Mouse (Mus musculus): ENCODE data around the gene Stat1. TPM values are rescaled to one million over a fixed set of nuclear protein-coding genes. Genes with fewer than 3 reads are reported as not detected.

Stat1 gene
- total RNA-seq, 2 experiments from 2014 or later: 21.1 to 22.6 TPM

- no peak for DNase-seq
Observed at GRCm38 (mm10) chr1:52163707-52164457, 44.6 kb downstream of the Stat1 start.

DNA sequence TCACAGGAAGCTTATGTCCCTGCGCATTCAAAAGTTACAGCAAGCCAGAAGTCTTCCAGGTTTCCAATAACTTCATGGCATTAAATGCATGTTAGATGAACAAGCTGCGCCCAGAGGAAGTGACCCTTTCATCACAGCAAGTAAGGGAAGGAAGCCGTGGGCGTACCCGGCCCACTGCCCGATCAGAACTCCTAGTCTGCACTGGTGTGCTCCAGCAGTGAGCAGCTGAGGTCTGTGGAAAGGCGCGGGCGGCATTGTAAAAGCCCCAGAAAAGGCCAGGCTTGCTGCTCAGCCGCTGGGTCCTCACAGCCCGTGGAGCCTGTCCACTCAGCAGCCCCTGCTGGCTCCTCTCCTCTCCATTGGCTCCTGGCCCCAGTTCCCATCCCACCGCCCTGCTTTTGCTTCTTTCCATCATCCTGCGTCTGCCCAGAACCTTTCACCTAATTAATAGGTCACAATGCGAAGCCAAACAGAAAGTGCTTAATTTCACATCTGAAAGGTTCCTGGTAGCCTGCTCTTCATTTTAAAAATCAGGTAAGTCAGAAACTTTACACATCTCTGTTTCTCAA is 47.5 kb downstream of the Stat1 start:
- DNase-seq: peak; percentile 55

GRCm38 (mm10) chr1:52170057-52170456 is 50.8 kb downstream of the Stat1 start:
- DNase-seq: peak; percentile 51

GRCm38 (mm10) chr1:52170747-52171146 is 51.5 kb downstream of the Stat1 start:
- no peak for DNase-seq

GRCm38 (mm10) chr1:52171271-52171670 is 52.0 kb downstream of the Stat1 start:
- no peak for DNase-seq

DNA sequence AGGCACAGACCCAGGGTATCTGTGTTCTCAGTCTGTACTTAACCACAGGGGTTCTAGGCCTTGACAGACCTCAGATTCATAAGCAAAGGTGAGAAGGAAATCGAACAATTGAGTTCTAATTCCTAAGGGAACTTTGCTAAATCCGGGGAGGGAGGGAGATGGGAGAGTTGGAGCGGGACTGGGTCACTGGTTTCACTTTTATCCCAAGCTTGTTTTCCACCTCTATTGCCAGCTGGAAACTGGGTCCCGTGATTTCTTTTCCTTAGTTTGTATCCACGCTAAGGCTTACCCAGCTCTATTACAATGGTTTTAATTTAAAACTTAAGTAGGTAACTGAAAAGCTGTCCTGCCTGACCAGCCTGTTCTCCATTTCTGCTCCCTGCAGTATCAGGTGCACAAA is 56.1 kb downstream of the Stat1 start:
- DNase-seq: no peak

DNA sequence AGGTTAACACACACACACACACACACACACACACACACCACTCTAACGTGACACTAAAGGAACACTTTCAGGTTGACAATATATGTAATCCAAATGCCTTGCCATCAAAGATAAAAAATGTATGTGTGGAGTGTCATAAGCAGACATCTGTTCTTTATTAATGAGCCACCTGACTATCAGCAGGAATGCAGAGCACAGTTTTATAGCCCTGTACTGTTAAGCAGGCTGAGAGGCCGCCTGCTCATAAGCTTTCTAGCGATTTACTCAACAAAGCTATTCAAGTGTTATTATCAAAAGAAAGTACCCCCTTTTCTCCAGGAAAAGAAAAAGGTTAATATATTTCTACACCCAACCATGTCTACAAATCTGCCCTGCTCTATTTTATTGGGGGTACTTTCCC is 56.7 kb downstream of the Stat1 start:
- DNase-seq: no peak

GRCm38 (mm10) chr1:52176999-52177398 is 57.8 kb downstream of the Stat1 start:
- no peak for DNase-seq

DNA sequence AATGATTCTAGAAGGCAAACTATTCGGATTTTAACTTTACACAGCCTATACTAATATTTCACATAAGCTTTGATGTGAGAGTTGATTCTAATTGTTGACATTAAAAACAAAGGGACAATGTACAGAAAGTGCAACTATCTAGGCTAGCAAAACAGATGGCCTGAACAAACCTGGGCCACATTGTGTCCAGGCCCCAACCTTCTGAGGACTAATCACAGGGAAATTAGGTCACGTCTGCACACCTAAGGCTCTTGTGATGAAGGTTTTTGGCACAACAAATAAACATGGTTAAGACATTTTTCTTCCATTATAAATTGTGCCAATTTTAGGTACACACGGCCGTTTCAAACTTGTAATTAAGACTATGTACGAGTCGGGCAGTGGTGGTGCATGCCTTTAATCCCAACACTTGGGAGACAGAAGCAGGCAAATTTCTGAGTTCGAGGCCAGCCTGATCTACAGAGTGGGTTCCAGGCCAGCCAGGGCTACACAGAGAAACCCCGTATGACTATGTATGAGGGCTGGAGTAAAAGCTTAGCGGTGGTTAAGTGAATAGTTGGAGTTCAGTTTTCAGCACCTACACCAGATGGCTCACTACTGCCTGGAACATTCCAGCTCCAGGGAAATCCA is 60.8 kb downstream of the Stat1 start:
- no peak for DNase-seq

- no peak for DNase-seq
Observed at GRCm38 (mm10) chr1:52181994-52182393, 62.8 kb downstream of the Stat1 start.

- DNase-seq: no peak
Observed at GRCm38 (mm10) chr1:52182992-52183391, 63.8 kb downstream of the Stat1 start.

Other genes starting within 250 kb of the Stat1 start
- gene Myo1b, start 203.4 kb upstream of the Stat1 start, total RNA-seq (2021): 10 to 100 TPM; 60.3 to 64.2 TPM
- gene Stat4, start 132.3 kb upstream of the Stat1 start, total RNA-seq (2021): under 1 TPM; 0.25 to 0.33 TPM
- 100 to 1,000 TPM in 1 of 2 experiments, 10 to 100 TPM in 1; 96.7 to 101 TPM for gene Gls, start 113.8 kb downstream of the Stat1 start, total RNA-seq (2021)

Measured in heart, postnatal 4 days (tissue).